In the genomic region with DNA sequence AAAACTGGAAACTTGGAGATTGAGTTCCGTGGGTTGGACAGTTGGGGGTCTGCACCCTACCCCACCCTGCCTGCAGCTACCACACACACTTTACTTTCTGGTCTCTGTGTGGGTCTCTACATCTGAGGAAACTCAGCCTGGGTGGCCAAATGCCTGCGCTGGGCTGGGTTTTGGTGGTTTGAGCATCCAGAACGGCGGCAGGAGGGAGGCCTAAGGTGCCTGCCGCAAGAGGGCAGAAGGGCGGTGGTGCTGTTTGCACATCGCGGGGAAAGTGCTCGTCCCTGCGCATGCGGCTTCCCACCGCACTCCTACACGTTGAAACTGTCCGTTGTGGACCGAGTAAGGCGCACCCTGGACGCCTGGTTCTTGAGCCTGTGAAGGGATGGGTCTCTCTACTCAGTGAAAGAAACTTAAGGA, we compare ENCODE assay signal across 9 mouse cellular contexts. TPM values are rescaled to one million over a fixed set of nuclear protein-coding genes. Genes with fewer than 3 reads are reported as not detected.
DNase-seq lines count a peak whose midpoint lies in the region; ATAC-seq and TF ChIP-seq lines count a peak whose summit lies in the region.
"Had no signal": no experiment of that assay in that cellular context is flagged by ENCODE, and none has a peak within 500 bp of the region (broad histone marks: within the 10 kb centered on the region; RNA-seq: fewer than 3 reads in every experiment).

No protein-coding gene starts in this region.

- TF ChIP-seq CTCF in bone marrow, adult 2 months (IDR thresholded peaks at IDR 0.05; ENCODE audit: control insufficient read depth, insufficient read depth, low read length) = peak; percentile 47; the same call in 1 of the 2 replicates
- peak; percentile 82 for TF ChIP-seq CTCF in kidney, postnatal 0 days (IDR thresholded peaks at IDR 0.05; ENCODE audit: low read depth)

- no peaks in the 10 kb centered on the region for H3K9me3 ChIP-seq in embryonic facial prominence, embryonic 15.5 days (replicated peaks)
- H3K9me3 ChIP-seq in heart, embryonic 12.5 days (replicated peaks) = no peaks in the 10 kb centered on the region
- no peaks in the 10 kb centered on the region for H3K9me3 ChIP-seq in kidney, postnatal 0 days (replicated peaks; ENCODE audit: low read length)
- no peaks in the 10 kb centered on the region for H3K9me3 ChIP-seq in stomach, embryonic 14.5 days (ENCODE audit: control insufficient read depth, low read depth, low read length)
- H3K9me3 ChIP-seq: G1E had no signal

- peak; percentile 48 for DNase-seq in 3T3-L1 (ENCODE audit: low read depth, low spot score)
- DNase-seq in kidney, postnatal 0 days (ENCODE audit: low spot score) = peak; percentile 93
- DNase-seq in liver = peak; percentile 74
- peak; percentile 79 for DNase-seq in neural tube, embryonic 10.5 days (ENCODE audit: extremely low spot score, low spot score)

- no peaks in the 10 kb centered on the region for H3K27me3 ChIP-seq in embryonic facial prominence, embryonic 15.5 days
- H3K27me3 ChIP-seq in heart, embryonic 12.5 days (replicated peaks) = no peaks in the 10 kb centered on the region
- H3K27me3 ChIP-seq in kidney, postnatal 0 days (ENCODE audit: insufficient read depth, low read length) = no peaks in the 10 kb centered on the region
- H3K27me3 ChIP-seq in stomach, embryonic 14.5 days (ENCODE audit: control insufficient read depth, insufficient read depth, low read length) = no peaks in the 10 kb centered on the region

- H3K4me2 ChIP-seq in embryonic facial prominence, embryonic 15.5 days (replicated peaks) = peak overlapping the region; percentile 75
- peak overlapping the region; percentile 93 for H3K4me2 ChIP-seq in heart, embryonic 12.5 days
- H3K4me2 ChIP-seq in kidney, postnatal 0 days (ENCODE audit: low read length) = peak overlapping the region; percentile 72
- H3K4me2 ChIP-seq in stomach, embryonic 14.5 days (replicated peaks; ENCODE audit: low read depth, low read length) = peak overlapping the region; percentile 61

- H3K4me1 ChIP-seq in bone marrow, adult 2 months (ENCODE audit: control insufficient read depth, insufficient read depth, low read length) = no peaks in the 10 kb centered on the region
- peaks cover 36% of the 10 kb centered on the region for H3K4me1 ChIP-seq in embryonic facial prominence, embryonic 15.5 days
- H3K4me1 ChIP-seq in heart, embryonic 12.5 days (replicated peaks) = peaks cover 23% of the 10 kb centered on the region
- H3K4me1 ChIP-seq in kidney, postnatal 0 days (replicated peaks; ENCODE audit: insufficient read depth, low read length) = 0 out of 2 replicates have a peak, but pooled peaks cover 4% of the 10 kb centered on the region
- H3K4me1 ChIP-seq in stomach, embryonic 14.5 days (ENCODE audit: control insufficient read depth, insufficient read depth, low read length) = peaks cover 12% of the 10 kb centered on the region; the same call in 1 of the 2 replicates

- H3K36me3 ChIP-seq in embryonic facial prominence, embryonic 15.5 days = no peaks in the 10 kb centered on the region
- H3K36me3 ChIP-seq in heart, embryonic 12.5 days = no peaks in the 10 kb centered on the region
- H3K36me3 ChIP-seq in kidney, postnatal 0 days (ENCODE audit: insufficient read depth, low read length) = no peaks in the 10 kb centered on the region
- H3K36me3 ChIP-seq in stomach, embryonic 14.5 days (ENCODE audit: control insufficient read depth, insufficient read depth, low read length) = no peaks in the 10 kb centered on the region
- H3K36me3 ChIP-seq: G1E had no signal

- WGBS in bone marrow, adult 2 months = 5% methylated on average over 17 of the region's 17 CpGs
- WGBS in embryonic facial prominence, embryonic 15.5 days = under 1% methylated on average over 17 of the region's 17 CpGs
- under 1% methylated on average over 17 of the region's 17 CpGs for WGBS in heart, embryonic 12.5 days
- under 1% methylated on average over 17 of the region's 17 CpGs for WGBS in kidney, postnatal 0 days
- under 1% methylated on average over 17 of the region's 17 CpGs for WGBS in stomach, embryonic 14.5 days

- peak; percentile 83 for ATAC-seq in embryonic facial prominence, embryonic 15.5 days (ENCODE audit: insufficient number of reproducible peaks, low FRiP score, low TSS enrichment, low read depth)
- ATAC-seq in heart, embryonic 12.5 days (ENCODE audit: insufficient number of reproducible peaks, low FRiP score) = peak; percentile 45; the same call in 1 of the 2 replicates
- ATAC-seq in kidney, postnatal 0 days (replicated peaks; ENCODE audit: low FRiP score, low read depth) = peak; percentile 37
- ATAC-seq in stomach, embryonic 14.5 days (ENCODE audit: insufficient number of reproducible peaks, insufficient read depth, low FRiP score, low read depth) = peak; percentile 61; the same call in 1 of the 2 replicates

- no peak overlapping the region for H3K4me3 ChIP-seq in bone marrow, adult 2 months (replicated peaks; ENCODE audit: control insufficient read depth, low read depth, low read length)
- peak overlapping the region; percentile 43 for H3K4me3 ChIP-seq in embryonic facial prominence, embryonic 15.5 days (replicated peaks)
- peak overlapping the region; percentile 52 for H3K4me3 ChIP-seq in heart, embryonic 12.5 days
- peak overlapping the region; percentile 35 for H3K4me3 ChIP-seq in kidney, postnatal 0 days (replicated peaks; ENCODE audit: low read depth, low read length)
- peak overlapping the region; percentile 27 for H3K4me3 ChIP-seq in stomach, embryonic 14.5 days (ENCODE audit: low read depth, low read length)

- H3K9ac ChIP-seq in embryonic facial prominence, embryonic 15.5 days = peak overlapping the region; percentile 28; the same call in 1 of the 2 replicates
- H3K9ac ChIP-seq in heart, embryonic 12.5 days = peak overlapping the region; percentile 66
- peak overlapping the region; percentile 59 for H3K9ac ChIP-seq in kidney, postnatal 0 days (ENCODE audit: low read depth, low read length)
- H3K9ac ChIP-seq in stomach, embryonic 14.5 days (replicated peaks; ENCODE audit: low read depth, low read length) = no peak overlapping the region; the same call in 1 of the 2 replicates

- no peak overlapping the region for H3K27ac ChIP-seq in bone marrow, adult 2 months (ENCODE audit: control insufficient read depth, insufficient read depth, low read depth, low read length, poor library complexity)
- H3K27ac ChIP-seq in embryonic facial prominence, embryonic 15.5 days (replicated peaks) = peak overlapping the region; percentile 72
- peak overlapping the region; percentile 30; the same call in 1 of the 2 replicates for H3K27ac ChIP-seq in heart, embryonic 12.5 days (ENCODE audit: poor library complexity, severe bottlenecking)
- H3K27ac ChIP-seq in kidney, postnatal 0 days = peak overlapping the region; percentile 57
- H3K27ac ChIP-seq in stomach, embryonic 14.5 days (ENCODE audit: low read length) = 0 out of 2 replicates have a peak overlapping the region, but pooled peaks have one; percentile 21

- TF ChIP-seq POLR2A in bone marrow, adult 2 months (IDR thresholded peaks at IDR 0.05; ENCODE audit: borderline replicate concordance, control insufficient read depth, low read depth, low read length) = no peak

RNA-seq across cellular contexts. Expression of a gene that starts 32.8 kb away (rescaled TPM):
- 8.2 and 11.8 TPM in 2 replicates for polyA plus RNA-seq in bone marrow, adult 2 months (2011; ENCODE audit: insufficient read depth, insufficient read length, low replicate concordance, missing spikeins)
- 13.0 and 16.2 TPM in 2 replicates for polyA plus RNA-seq in embryonic facial prominence, embryonic 15.5 days (2015; fragmentation: Nextera tagmentation; extraction: Ambion mirVana)
- 7.7 and 8.1 TPM in 2 replicates for polyA plus RNA-seq in heart, embryonic 12.5 days (2016; fragmentation: Nextera tagmentation; extraction: Ambion mirVana)
- polyA plus RNA-seq in kidney, postnatal 0 days (2015; fragmentation: Nextera tagmentation; extraction: Ambion mirVana) = 8.2 and 9.1 TPM in 2 replicates
- polyA plus RNA-seq in stomach, embryonic 14.5 days (2014; fragmentation: Nextera tagmentation; extraction: Ambion mirVana) = 4.8 and 7.1 TPM in 2 replicates

RNA-seq across cellular contexts. Expression of a gene that starts 40.8 kb away (rescaled TPM):
- 1.5 and 11.3 TPM in 2 replicates for polyA plus RNA-seq in bone marrow, adult 2 months (2011; ENCODE audit: insufficient read depth, insufficient read length, low replicate concordance, missing spikeins)
- polyA plus RNA-seq in embryonic facial prominence, embryonic 15.5 days (2015; fragmentation: Nextera tagmentation; extraction: Ambion mirVana) = 28.6 and 31.0 TPM in 2 replicates
- polyA plus RNA-seq in heart, embryonic 12.5 days (2016; fragmentation: Nextera tagmentation; extraction: Ambion mirVana) = 23.1 and 25.9 TPM in 2 replicates
- polyA plus RNA-seq in kidney, postnatal 0 days (2015; fragmentation: Nextera tagmentation; extraction: Ambion mirVana) = 22.1 and 22.4 TPM in 2 replicates
- 28.7 and 32.6 TPM in 2 replicates for polyA plus RNA-seq in stomach, embryonic 14.5 days (2014; fragmentation: Nextera tagmentation; extraction: Ambion mirVana)
